Mouse (Mus musculus) stomach, postnatal 0 days (tissue): ENCODE results near the gene 1700001O22Rik. TPM values are rescaled to one million over a fixed set of nuclear protein-coding genes. Genes with fewer than 3 reads are reported as not detected.

Experiments used
- ATAC-seq: fragments of 200-750 bp; cut with Nextera tagmentation; 2 replicates; pipeline ENCODE4 v1.8.0; 2017; ENCODE audit not compliant: low FRiP score, low TSS enrichment
- DNase-seq: peaks from one replicate; pipeline ENCODE4 v3.0.0-alpha.2; 2016; ENCODE audit warnings: low spot score
- H3K27ac ChIP-seq: fragments of 300-500 bp; sonication (generic); replicated peaks from 2 replicates; pipeline ENCODE4 v1.5.1; 2014; ENCODE audit warnings: mild to moderate bottlenecking, control low read depth
- H3K27me3 ChIP-seq: fragments of 300-500 bp; sonication (generic); 2 replicates; pipeline ENCODE4 v1.6.1; 2014; ENCODE audit warnings: low read length; ENCODE audit not compliant: control insufficient read depth, insufficient read depth
- H3K36me3 ChIP-seq: fragments of 300-500 bp; sonication (generic); 2 replicates; pipeline ENCODE4 v1.6.1; 2014; ENCODE audit warnings: low read length, mixed read lengths; ENCODE audit not compliant: control insufficient read depth, insufficient read depth
- H3K4me1 ChIP-seq: fragments of 300-500 bp; sonication (generic); replicated peaks from 2 replicates; pipeline ENCODE4 v1.6.1; 2014; ENCODE audit warnings: antibody characterized with exemption; ENCODE audit not compliant: control insufficient read depth, insufficient read depth
- H3K4me2 ChIP-seq: fragments of 300-500 bp; sonication (generic); replicated peaks from 2 replicates; pipeline ENCODE4 v1.6.1; 2014; ENCODE audit warnings: low read depth, mild to moderate bottlenecking, control low read depth, moderate library complexity
- H3K4me3 ChIP-seq: fragments of 300-500 bp; sonication (generic); 2 replicates; pipeline ENCODE4 v1.5.1; 2014; ENCODE audit warnings: low read depth, low read length, control low read depth
- H3K9ac ChIP-seq: fragments of 300-500 bp; sonication (generic); 2 replicates; pipeline ENCODE4 v1.6.1; 2014; ENCODE audit warnings: mild to moderate bottlenecking, low read length, control low read depth, mixed read lengths
- H3K9me3 ChIP-seq: fragments of 300-500 bp; sonication (generic); 2 replicates; pipeline ENCODE4 v1.6.1; 2016; ENCODE audit warnings: low read length; ENCODE audit not compliant: control insufficient read depth
- CTCF ChIP-seq: IDR thresholded peaks from 2 replicates; pipeline ENCODE4 v1.5.1; 2016; ENCODE audit warnings: antibody characterized with exemption, low read depth, mild to moderate bottlenecking, moderate library complexity
- EP300 ChIP-seq: optimal IDR thresholded peaks from 2 replicates; pipeline ENCODE3; 2016; ENCODE audit warnings: antibody characterized with exemption
- WGBS: fragments of 180-500 bp; shearing (Covaris S2); extraction: QIAGEN DNeasy Blood & Tissue Kit; methylation state at CpG from one replicate; pipeline ENCODE4 v1.1.7; 2014; 5-methylcytosine and 5-hydroxymethylcytosine counted together
- polyA plus RNA-seq: library from polyadenylated mRNA; unstranded; fragments of >200 nt; fragmentation: Nextera tagmentation; extraction: Ambion mirVana; gene quantifications from 2 replicates; pipeline ENCODE4 v1.2.1, GENCODE M21; 2015

1700001O22Rik gene
- 2.0 and 2.5 TPM in 2 replicates for polyA plus RNA-seq

DNA sequence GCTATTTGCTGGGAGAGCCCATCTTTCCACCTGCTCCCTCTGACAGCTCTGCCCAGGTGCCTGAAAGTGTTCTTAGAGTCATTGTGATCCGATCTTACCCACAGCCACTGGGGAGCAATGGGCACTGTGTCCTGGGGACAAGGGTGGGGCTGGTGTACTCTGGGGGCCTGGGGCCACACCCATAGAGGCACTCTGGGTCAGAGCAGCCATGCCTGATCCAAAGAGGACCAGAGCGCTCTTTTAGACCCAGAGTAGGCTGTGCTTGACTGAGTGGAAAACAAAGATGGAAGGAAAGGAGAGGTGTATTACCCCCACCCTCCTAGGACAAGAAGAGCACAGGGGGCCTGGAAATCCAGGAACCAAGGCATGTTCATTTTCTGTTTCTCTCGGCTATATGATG, at the start of gene 1700001O22Rik:
Gene 1700001O22Rik, minus strand, starts transcription at position 58 of the 400 bp plus-strand sequence.
- Histone ChIP-seq H3K9ac (no peak within 1 kb of the TSS), H3K4me2 (no peak within 1 kb of the TSS), H3K27ac (no peak within 1 kb of the TSS), H3K4me1 (peaks cover 5% of the 10 kb centered on the region), H3K27me3 (no peaks in the 10 kb centered on the region; the same call in 1 of the 2 replicates), H3K9me3 (no peaks in the 10 kb centered on the region), H3K36me3 (no peaks in the 10 kb centered on the region), H3K4me3 (no peak within 1 kb of the TSS)
- no peak for DNase-seq
- ATAC-seq, result no peak
- 77% methylated on average over 3 of the region's 3 CpGs for WGBS
- TF ChIP-seq EP300 (no peak), CTCF (no peak)

DNA sequence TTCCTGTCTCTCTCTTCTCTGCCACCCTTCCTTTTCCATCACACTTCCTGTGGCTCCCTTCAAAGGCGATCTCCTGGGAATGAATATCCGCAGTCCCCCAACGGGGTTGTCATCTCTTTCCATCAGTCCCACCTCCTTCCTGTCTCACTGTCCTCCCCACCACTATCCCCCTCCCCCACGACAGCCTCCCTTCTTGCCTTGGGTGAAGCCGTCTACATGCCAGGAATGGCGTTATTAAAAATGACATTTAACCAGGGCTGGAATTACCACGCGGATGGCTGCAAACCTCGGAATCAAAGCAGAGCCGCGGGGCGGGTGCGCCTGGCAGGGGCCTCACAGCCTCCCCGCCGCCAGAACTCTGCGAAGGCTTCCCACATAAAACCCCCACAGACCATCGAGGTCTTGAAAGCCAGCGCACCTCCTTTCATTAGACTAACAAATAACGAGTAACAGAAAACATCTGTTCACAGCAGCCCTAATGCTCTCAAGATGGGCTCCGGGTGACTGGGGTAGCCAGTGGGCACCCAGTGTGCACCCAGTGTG, 49.4 kb upstream of the 1700001O22Rik start:
- H3K36me3 ChIP-seq, result no peaks in the 10 kb centered on the region
- DNase-seq (no peak), ATAC-seq (no peak)
- no peak overlapping the region for H3K4me2 ChIP-seq
- H3K4me3 ChIP-seq, result no peak overlapping the region
- H3K27me3 ChIP-seq, result no peaks in the 10 kb centered on the region
- H3K27ac ChIP-seq, result no peak overlapping the region
- TF ChIP-seq CTCF (no peak), EP300 (no peak)
- WGBS, result 27% methylated on average over 20 of the region's 20 CpGs
- no peak overlapping the region for H3K9ac ChIP-seq
- H3K4me1 ChIP-seq, result no peaks in the 10 kb centered on the region
- H3K9me3 ChIP-seq, result no peaks in the 10 kb centered on the region

DNA sequence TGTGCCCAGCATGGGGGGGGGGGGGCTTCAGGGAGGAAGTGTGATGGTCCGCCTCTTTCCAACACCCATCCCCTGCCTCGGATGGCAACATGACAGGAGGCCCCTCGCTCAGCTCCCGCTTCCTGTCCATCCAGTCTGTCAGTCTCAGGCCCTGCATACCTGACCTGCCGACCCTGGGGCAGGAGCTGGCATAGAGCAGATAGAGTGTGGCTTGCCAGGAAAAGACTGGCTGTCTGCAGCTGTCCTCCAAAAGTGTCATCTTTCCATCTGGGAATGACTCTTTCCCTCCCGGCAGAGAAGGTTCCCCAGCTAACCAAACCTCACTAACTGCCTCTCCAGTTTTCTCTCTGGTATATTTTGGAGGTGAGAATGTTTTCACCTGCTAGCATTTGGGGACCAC, 47.1 kb upstream of the 1700001O22Rik start:
- no peak overlapping the region for H3K4me3 ChIP-seq
- H3K4me2 ChIP-seq, result no peak overlapping the region
- H3K27ac ChIP-seq, result no peak overlapping the region
- no peak for ATAC-seq
- no peaks in the 10 kb centered on the region for H3K9me3 ChIP-seq
- WGBS, result 17% methylated on average over 6 of the region's 6 CpGs
- no peak overlapping the region for H3K9ac ChIP-seq
- H3K27me3 ChIP-seq, result no peaks in the 10 kb centered on the region
- no peak for TF ChIP-seq CTCF
- TF ChIP-seq EP300, result no peak
- no peaks in the 10 kb centered on the region for H3K36me3 ChIP-seq
- no peaks in the 10 kb centered on the region for H3K4me1 ChIP-seq
- DNase-seq, result no peak

DNA sequence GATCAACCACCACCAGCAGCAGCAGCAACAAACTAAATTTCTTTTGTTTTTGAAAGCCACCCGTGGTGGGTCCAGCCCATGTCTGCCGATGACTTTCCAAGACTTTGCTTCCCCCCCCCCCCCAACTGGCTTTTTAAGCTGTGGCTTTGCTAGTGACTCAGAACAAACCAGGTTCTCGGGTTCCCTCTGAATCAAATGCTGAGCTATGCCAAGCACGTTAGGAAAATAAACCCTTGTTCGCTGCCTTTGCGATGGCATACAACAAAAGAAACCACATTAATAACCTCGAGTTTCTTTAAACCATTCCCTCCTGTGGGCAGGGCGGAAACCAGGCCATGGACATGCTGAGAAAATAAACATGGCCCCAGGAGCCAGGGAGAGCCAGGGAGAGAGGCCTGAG, 44.7 kb upstream of the 1700001O22Rik start:
- no peak for ATAC-seq
- Histone ChIP-seq H3K4me2 (no peak overlapping the region), H3K27ac (no peak overlapping the region), H3K36me3 (no peaks in the 10 kb centered on the region), H3K9ac (no peak overlapping the region), H3K4me3 (no peak overlapping the region), H3K27me3 (no peaks in the 10 kb centered on the region), H3K9me3 (no peaks in the 10 kb centered on the region), H3K4me1 (no peaks in the 10 kb centered on the region)
- no peak for DNase-seq
- 49% methylated on average over 8 of the region's 8 CpGs for WGBS
- no peak for TF ChIP-seq CTCF
- no peak for TF ChIP-seq EP300

DNA sequence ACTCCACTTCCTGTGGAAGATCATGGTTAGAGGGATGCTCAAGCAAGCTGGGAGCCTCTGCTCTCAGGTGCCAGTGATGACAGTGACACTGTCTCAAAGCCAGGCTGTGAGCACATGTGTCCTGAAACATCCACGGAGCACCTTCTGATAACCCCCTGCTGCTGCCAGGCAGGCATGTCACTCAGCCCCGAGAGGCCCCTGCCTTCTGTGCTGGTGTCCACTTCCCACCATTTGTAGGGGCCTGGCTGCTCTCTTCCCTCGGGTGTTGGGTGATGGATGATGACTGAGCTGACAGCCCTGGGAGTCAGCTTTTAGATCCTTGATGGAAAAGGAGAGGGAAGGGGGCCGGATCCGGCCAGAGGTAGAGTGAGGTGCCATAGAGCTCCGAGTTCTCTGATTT, 43.3 kb upstream of the 1700001O22Rik start:
- DNase-seq, result no peak
- H3K4me2 ChIP-seq, result no peak overlapping the region
- H3K9ac ChIP-seq, result no peak overlapping the region

DNA sequence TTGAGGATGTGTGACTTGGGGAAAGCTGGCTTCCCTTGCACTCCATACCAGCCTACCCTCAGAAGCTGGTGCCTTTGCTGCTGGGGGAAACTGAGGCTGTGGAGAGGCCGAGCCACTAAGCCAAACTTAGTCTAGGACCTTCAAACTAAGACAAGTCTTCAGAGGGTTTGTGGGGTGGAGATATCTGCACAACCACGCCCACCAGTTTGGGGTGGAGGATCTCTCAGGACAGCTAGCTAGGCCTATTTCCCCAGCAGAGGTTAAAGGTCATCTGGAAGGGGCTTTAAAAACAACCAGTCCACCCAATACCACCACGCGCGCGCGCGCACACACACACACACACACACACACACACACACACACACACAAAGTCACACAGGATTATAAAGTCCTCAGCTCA, 42.8 kb upstream of the 1700001O22Rik start:
- H3K36me3 ChIP-seq, result no peaks in the 10 kb centered on the region
- DNase-seq (no peak), ATAC-seq (no peak)
- no peak overlapping the region for H3K27ac ChIP-seq
- H3K27me3 ChIP-seq, result no peaks in the 10 kb centered on the region
- no peak for TF ChIP-seq EP300
- no peak for TF ChIP-seq CTCF
- peak overlapping the region; percentile 57; the same call in 1 of the 2 replicates for H3K4me3 ChIP-seq
- H3K9ac ChIP-seq, result peak overlapping the region; percentile 62; the same call in 1 of the 2 replicates
- 73% methylated on average over 8 of the region's 8 CpGs for WGBS
- H3K4me2 ChIP-seq, result peak overlapping the region; percentile 87
- no peaks in the 10 kb centered on the region for H3K4me1 ChIP-seq
- H3K9me3 ChIP-seq, result no peaks in the 10 kb centered on the region

More for the DNA sequence above, 43.3 kb upstream of the 1700001O22Rik start:
- no peaks in the 10 kb centered on the region for H3K9me3 ChIP-seq
- no peak for ATAC-seq
- H3K27me3 ChIP-seq, result no peaks in the 10 kb centered on the region
- H3K27ac ChIP-seq, result no peak overlapping the region
- WGBS, result 40% methylated on average over 6 of the region's 6 CpGs
- TF ChIP-seq EP300 (no peak), CTCF (no peak)
- no peaks in the 10 kb centered on the region for H3K36me3 ChIP-seq
- H3K4me1 ChIP-seq, result no peaks in the 10 kb centered on the region
- H3K4me3 ChIP-seq, result no peak overlapping the region
